Mouse (Mus musculus): ENCODE measurements around the gene BC061237. TPM values are rescaled to one million over a fixed set of nuclear protein-coding genes. Genes with fewer than 3 reads are reported as not detected.
"Not testable (repeated sequence)": the region's sequence is repeated elsewhere in the genome, so short reads cannot be mapped to it uniquely, and the experiment has no call there.

BC061237 gene
- not detected in 2 replicates for polyA plus RNA-seq (2015; fragmentation: Nextera tagmentation; extraction: Ambion mirVana)

- not testable (repeated sequence) for H3K27ac ChIP-seq; H3K4me3 ChIP-seq; H3K9ac ChIP-seq; H3K27me3 ChIP-seq; H3K4me2 ChIP-seq; H3K36me3 ChIP-seq; ATAC-seq (ENCODE audit: insufficient number of reproducible peaks, low FRiP score, low TSS enrichment, low read depth); H3K9me3 ChIP-seq; H3K4me1 ChIP-seq
- 94% methylated on average over 1 of the region's 1 CpGs for WGBS
Observed at GRCm38 (mm10) chr14:44492163-44492562, at the start of gene BC061237. TSS of gene BC061237 (plus strand) at chr14:44492463.

GRCm38 (mm10) chr14:44517976-44518375 lies 25.7 kb downstream of the BC061237 start, which contains the start of gene Gm17093:
TSS of gene Gm17093 (plus strand) at chr14:44518276.
- H3K9me3 ChIP-seq; ATAC-seq (ENCODE audit: insufficient number of reproducible peaks, low FRiP score, low TSS enrichment, low read depth); H3K4me3 ChIP-seq; H3K4me1 ChIP-seq; H3K4me2 ChIP-seq; H3K27ac ChIP-seq; H3K36me3 ChIP-seq; H3K9ac ChIP-seq; H3K27me3 ChIP-seq: not testable (repeated sequence)
- 82% methylated on average over 5 of the region's 5 CpGs for WGBS

- H3K36me3 ChIP-seq; H3K9me3 ChIP-seq; ATAC-seq (ENCODE audit: insufficient number of reproducible peaks, low FRiP score, low TSS enrichment, low read depth); H3K4me1 ChIP-seq; H3K9ac ChIP-seq; H3K27me3 ChIP-seq; H3K4me2 ChIP-seq; H3K4me3 ChIP-seq; H3K27ac ChIP-seq: not testable (repeated sequence)
- WGBS: 85% methylated on average over 4 of the region's 5 CpGs
Observed at GRCm38 (mm10) chr14:44547961-44548360, 55.7 kb downstream of the BC061237 start.

Other genes with a start within 250 kb of the BC061237 start
- gene Gm8220, start 206.9 kb upstream of the BC061237 start, polyA plus RNA-seq (2015; fragmentation: Nextera tagmentation; extraction: Ambion mirVana): not detected in 2 replicates
- gene Gm5930, start 153.9 kb upstream of the BC061237 start, polyA plus RNA-seq (2015; fragmentation: Nextera tagmentation; extraction: Ambion mirVana): not detected in 2 replicates
- gene Gm8229, start 127.1 kb upstream of the BC061237 start, polyA plus RNA-seq (2015; fragmentation: Nextera tagmentation; extraction: Ambion mirVana): not detected in 2 replicates
- not detected in 2 replicates for gene Gm3371, start 81.8 kb upstream of the BC061237 start, polyA plus RNA-seq (2015; fragmentation: Nextera tagmentation; extraction: Ambion mirVana)
- not detected in 2 replicates for gene Gm8232, start 58.8 kb upstream of the BC061237 start, polyA plus RNA-seq (2015; fragmentation: Nextera tagmentation; extraction: Ambion mirVana)
- gene Gm17093, start 25.8 kb downstream of the BC061237 start, polyA plus RNA-seq (2015; fragmentation: Nextera tagmentation; extraction: Ambion mirVana): not detected in 2 replicates
- gene Gm8247, start 90.7 kb downstream of the BC061237 start, polyA plus RNA-seq (2015; fragmentation: Nextera tagmentation; extraction: Ambion mirVana): not detected in 2 replicates
- gene Gm5624, start 135.5 kb downstream of the BC061237 start, polyA plus RNA-seq (2015; fragmentation: Nextera tagmentation; extraction: Ambion mirVana): not detected in 2 replicates
- gene Gm8257, start 214.0 kb downstream of the BC061237 start, polyA plus RNA-seq (2015; fragmentation: Nextera tagmentation; extraction: Ambion mirVana): not detected in 2 replicates

All from limb, embryonic 15.5 days (tissue).